Mouse (Mus musculus) kidney, adult 2 months (tissue): ENCODE measurements around the gene Vps41.

Experiments used
- CTCF ChIP-seq: fragments of 200-500 bp; conservative IDR thresholded peaks from 2 replicates; pipeline ENCODE4 v1.5.1; 2011; ENCODE audit warnings: low read depth, mild to moderate bottlenecking, control low read depth, low read length, moderate library complexity, mixed read lengths; ENCODE audit not compliant: insufficient read depth, insufficient read length
- POLR2A ChIP-seq: fragments of 200-500 bp; IDR thresholded peaks from one replicate; pipeline ENCODE4 v1.6.1; 2011; ENCODE audit warnings: low read depth, low read length, control low read depth

DNA sequence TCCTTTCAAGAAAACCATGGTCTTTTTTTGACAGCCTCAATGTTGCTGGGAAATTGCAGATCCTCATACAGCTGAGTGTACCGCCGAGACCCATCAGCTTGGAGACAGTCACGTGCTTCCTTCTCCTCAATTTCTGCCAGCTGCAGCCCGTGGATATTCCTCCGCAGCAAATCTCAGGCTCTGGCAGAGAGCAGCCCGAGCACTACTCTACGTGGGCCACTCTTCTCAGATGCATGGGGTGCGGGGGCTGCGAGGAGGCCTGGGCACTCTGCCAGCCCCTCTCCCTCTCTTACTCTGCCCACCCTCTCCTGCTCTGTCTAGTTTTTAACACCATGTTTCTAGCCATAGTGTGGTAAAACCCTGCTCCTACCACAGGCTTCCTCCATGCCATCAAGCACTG is 175.8 kb downstream of the Vps41 start:
- no peak for TF ChIP-seq POLR2A
- no peak for TF ChIP-seq CTCF
